Mouse (Mus musculus): ENCODE results near the gene Zfp763. TPM values are rescaled to one million over a fixed set of nuclear protein-coding genes. Genes with fewer than 3 reads are reported as not detected.

Zfp763 gene
- polyA plus RNA-seq, 1 experiment from 2014 or later: 15.4 TPM

Other genes starting within 250 kb of the Zfp763 start
- gene Zfp871, start 245.1 kb downstream of the Zfp763 start, polyA plus RNA-seq (2016; fragmentation: Nextera tagmentation; extraction: Ambion mirVana): 36.7 and 46.7 TPM in 2 replicates
- 2.8 and 4.4 TPM in 2 replicates for gene Zfp811, start 223.5 kb downstream of the Zfp763 start, polyA plus RNA-seq (2016; fragmentation: Nextera tagmentation; extraction: Ambion mirVana)
- gene Zfp799, start 203.1 kb downstream of the Zfp763 start, polyA plus RNA-seq (2016; fragmentation: Nextera tagmentation; extraction: Ambion mirVana): 10.2 and 18.4 TPM in 2 replicates
- gene Zfp870, start 141.8 kb downstream of the Zfp763 start, polyA plus RNA-seq (2016; fragmentation: Nextera tagmentation; extraction: Ambion mirVana): 6.5 and 7.6 TPM in 2 replicates
- gene Cyp4f14, start 116.1 kb downstream of the Zfp763 start, polyA plus RNA-seq (2016; fragmentation: Nextera tagmentation; extraction: Ambion mirVana): not detected in 2 replicates
- gene Cyp4f13, start 86.0 kb downstream of the Zfp763 start, polyA plus RNA-seq (2016; fragmentation: Nextera tagmentation; extraction: Ambion mirVana): 2.3 and 2.6 TPM in 2 replicates
- 12.2 and 13.7 TPM in 2 replicates for gene Zfp472, start 67.6 kb downstream of the Zfp763 start, polyA plus RNA-seq (2016; fragmentation: Nextera tagmentation; extraction: Ambion mirVana)
- gene Zfp952, start 40.3 kb downstream of the Zfp763 start, polyA plus RNA-seq (2016; fragmentation: Nextera tagmentation; extraction: Ambion mirVana): 10.4 and 13.8 TPM in 2 replicates
- gene 4921501E09Rik, start 34.7 kb upstream of the Zfp763 start, polyA plus RNA-seq (2016; fragmentation: Nextera tagmentation; extraction: Ambion mirVana): not detected in 2 replicates
- gene Zfp563, start 55.9 kb upstream of the Zfp763 start, polyA plus RNA-seq (2016; fragmentation: Nextera tagmentation; extraction: Ambion mirVana): 5.9 and 8.6 TPM in 2 replicates
- gene Morc2b, start 106.3 kb upstream of the Zfp763 start, polyA plus RNA-seq (2016; fragmentation: Nextera tagmentation; extraction: Ambion mirVana): 0.11 TPM in 1 of 2 replicates, not detected in the other
- not detected in 2 replicates for gene Olfr55, start 135.0 kb upstream of the Zfp763 start, polyA plus RNA-seq (2016; fragmentation: Nextera tagmentation; extraction: Ambion mirVana)
- gene Olfr239, start 157.9 kb upstream of the Zfp763 start, polyA plus RNA-seq (2016; fragmentation: Nextera tagmentation; extraction: Ambion mirVana): not detected in 2 replicates
- not detected in 2 replicates for gene Olfr1564, start 188.3 kb upstream of the Zfp763 start, polyA plus RNA-seq (2016; fragmentation: Nextera tagmentation; extraction: Ambion mirVana)
- 16.1 and 19.0 TPM in 2 replicates for gene Zfp955a, start 221.7 kb upstream of the Zfp763 start, polyA plus RNA-seq (2016; fragmentation: Nextera tagmentation; extraction: Ambion mirVana)
- gene Olfr63, start 231.3 kb upstream of the Zfp763 start, polyA plus RNA-seq (2016; fragmentation: Nextera tagmentation; extraction: Ambion mirVana): 0.03 TPM in 1 of 2 replicates, not detected in the other